ENCODE assay signal across 23 mouse cellular contexts in genomic region chr3:58521361-58521760, GRCm38 (mm10). TPM values are rescaled to one million over a fixed set of nuclear protein-coding genes. Genes with fewer than 3 reads are reported as not detected.
DNase-seq lines count a peak whose midpoint lies in the region; TF ChIP-seq lines count a peak whose summit lies in the region.
"Had no signal": no experiment of that assay in that cellular context is flagged by ENCODE, and none has a peak within 500 bp of the region (broad histone marks: within the 10 kb centered on the region; RNA-seq: fewer than 3 reads in every experiment).

No protein-coding gene starts in this region.

- peak overlapping the region; percentile 57; the same call in 1 of the 2 replicates for H3K27ac ChIP-seq in spleen, adult 2 months (ENCODE audit: insufficient read depth, low read length)
- peak overlapping the region; percentile 58 for H3K27ac ChIP-seq in CH12.LX (ENCODE audit: insufficient read depth, low read depth)
- H3K27ac ChIP-seq: embryonic facial prominence, embryonic 13.5 days; embryonic facial prominence, embryonic 15.5 days; forebrain, embryonic 10.5 days; forebrain, embryonic 12.5 days had no signal

- no peak for TF ChIP-seq EP300 in CH12.LX (IDR thresholded peaks at IDR 0.05; ENCODE audit: low read length)

- H3K36me3 ChIP-seq in spleen, adult 2 months (ENCODE audit: control insufficient read depth, insufficient read depth, low read length), result peaks cover 23% of the 10 kb centered on the region
- H3K36me3 ChIP-seq in CH12.LX (replicated peaks in 1 of 2; ENCODE audit: control insufficient read depth in 1 of 2, insufficient read depth in 1 of 2, low read length in 1 of 2), result peaks cover 26 to 41% of the 10 kb centered on the region in 2 experiments
- H3K36me3 ChIP-seq in splenic B cell, adult 2 months (ENCODE audit: control insufficient read depth, insufficient read depth, low read length, poor library complexity, severe bottlenecking), result peaks cover 23% of the 10 kb centered on the region

- peak overlapping the region; percentile 100 for H3K9ac ChIP-seq in CH12.LX (ENCODE audit: insufficient read depth, low read depth)
- H3K9ac ChIP-seq: embryonic facial prominence, embryonic 13.5 days; embryonic facial prominence, embryonic 15.5 days; forebrain, embryonic 12.5 days had no signal

- 80% methylated on average over 2 of the region's 2 CpGs for WGBS in spleen, adult 2 months

- no peak for TF ChIP-seq CTCF in spleen, adult 2 months (IDR thresholded peaks at IDR 0.05; ENCODE audit: extremely low read depth, insufficient read depth, insufficient read length, insufficient replicate concordance)
- TF ChIP-seq CTCF in CH12.LX (conservative IDR thresholded peaks at IDR 0.05 in 1 of 2, IDR thresholded peaks at IDR 0.05 in 1 of 2; ENCODE audit: low read depth in 2 of 2, low read length in 2 of 2), result no peak

- no peak for TF ChIP-seq RAD21 in CH12.LX (IDR thresholded peaks at IDR 0.05; ENCODE audit: low read depth, low read length)

- H3K27me3 ChIP-seq in spleen, adult 2 months (ENCODE audit: control insufficient read depth, insufficient read depth, low read length), result no peaks in the 10 kb centered on the region
- H3K27me3 ChIP-seq in CH12.LX (replicated peaks), result no peaks in the 10 kb centered on the region
- H3K27me3 ChIP-seq in splenic B cell, adult 2 months (ENCODE audit: control insufficient read depth, insufficient read depth, low read length, poor library complexity, severe bottlenecking), result no peaks in the 10 kb centered on the region
- H3K27me3 ChIP-seq: embryonic facial prominence, embryonic 13.5 days; embryonic facial prominence, embryonic 15.5 days; forebrain, embryonic 12.5 days; Patski had no signal

- in situ Hi-C loops in CH12.LX (cut with MboI; ENCODE audit: low pct_ligation_motif_present, low pct_unique_long_range_greater_than_20kb, low sequenced_read_pairs), result no loop called here

- H3K9me3 ChIP-seq in CH12.LX (replicated peaks; ENCODE audit: low read length), result no peaks in the 10 kb centered on the region
- H3K9me3 ChIP-seq: embryonic facial prominence, embryonic 13.5 days; embryonic facial prominence, embryonic 15.5 days; forebrain, embryonic 10.5 days; forebrain, embryonic 12.5 days; G1E had no signal

- DNase-seq in spleen, adult 2 months (ENCODE audit: low read depth in 1 of 2, low spot score in 2 of 2), result no peak
- DNase-seq in spleen, postnatal 36 days (ENCODE audit: low spot score in 2 of 2), result no peak
- DNase-seq in CH12.LX (ENCODE audit: extremely low read depth), result peak; percentile 67
- DNase-seq in splenic B cell, adult 2 months (ENCODE audit: low read depth, low spot score), result peak; percentile 59
- DNase-seq in frontal cortex, postnatal 36 days (ENCODE audit: low spot score in 2 of 2), result no peak
- no peak for DNase-seq in layer of hippocampus, adult 11-12 months (ENCODE audit: low spot score)
- DNase-seq: adrenal gland, adult 8-10 months; adrenal gland, postnatal 14 days; adrenal gland, postnatal 36 days; cerebellum, adult 11 months; cerebellum, adult 18-20 months; cerebellum, adult 8-10 months; cerebellum, adult 9-11 months; cerebellum, postnatal 14 days; cerebellum, postnatal 36 days; embryo, embryonic 11 days had no signal

- no peak for TF ChIP-seq POLR2A in spleen, adult 2 months (IDR thresholded peaks at IDR 0.05; ENCODE audit: low read depth, low read length)
- peak; percentile 28; the same call in 1 of the 2 replicates for TF ChIP-seq POLR2A in CH12.LX (IDR thresholded peaks at IDR 0.05; ENCODE audit: low read depth, low read length)

- peaks cover 16% of the 10 kb centered on the region; the same call in 1 of the 2 replicates for H3K4me1 ChIP-seq in spleen, adult 2 months (ENCODE audit: control insufficient read depth, insufficient read depth, insufficient read length)
- H3K4me1 ChIP-seq in CH12.LX (ENCODE audit: control insufficient read depth in 1 of 2, insufficient read depth in 2 of 2), result peaks cover 0 to 22% of the 10 kb centered on the region in 2 experiments; a peak in 2 of 4 replicates

- dilution Hi-C loops in CH12.LX (cut with MboI; ENCODE audit: extremely low pct_ligation_motif_present, extremely low pct_unique_long_range_greater_than_20kb, low sequenced_read_pairs), result no loop called here

- H3K4me3 ChIP-seq in spleen, adult 2 months (ENCODE audit: extremely low read depth, insufficient read depth, insufficient read length), result no peak overlapping the region
- peak overlapping the region in 2 of 3 experiments; percentile 91 to 96 for H3K4me3 ChIP-seq in CH12.LX (replicated peaks in 1 of 3; ENCODE audit: low read depth in 2 of 3, low read length in 2 of 3, poor library complexity in 1 of 3)
- H3K4me3 ChIP-seq: embryonic facial prominence, embryonic 13.5 days; embryonic facial prominence, embryonic 15.5 days; erythroblast, embryonic 14.5 days; forebrain, embryonic 10.5 days; forebrain, embryonic 12.5 days had no signal

- peak overlapping the region; percentile 96 for H3K4me2 ChIP-seq in CH12.LX (ENCODE audit: insufficient read depth, low read depth, poor library complexity, severe bottlenecking)
- H3K4me2 ChIP-seq: embryonic facial prominence, embryonic 13.5 days; embryonic facial prominence, embryonic 15.5 days; forebrain, embryonic 12.5 days had no signal

- peaks cover 60% of the 10 kb centered on the region for H3K79me2 ChIP-seq in CH12.LX (replicated peaks; ENCODE audit: control insufficient read depth, extremely low read depth, insufficient read depth, poor library complexity, severe bottlenecking)

TF ChIP-seq in CH12.LX, 34 proteins besides CTCF, POLR2A, EP300 and RAD21:
- TF ChIP-seq JUN (IDR thresholded peaks at IDR 0.05; ENCODE audit: insufficient read depth, low read depth, low read length) (no peak), PAX5 (IDR thresholded peaks at IDR 0.05; ENCODE audit: low read length) (no peak), TCF12 (IDR thresholded peaks at IDR 0.05; ENCODE audit: low read depth, low read length) (peak; percentile 11; the same call in 1 of the 2 replicates), UBTF (IDR thresholded peaks at IDR 0.05; ENCODE audit: low read depth, low read length) (no peak)
TF ChIP-seq in CH12.LX: peak in this region for 1.

RNA-seq across cellular contexts. Expression of gene Eif2a, which starts 4.3 kb away (rescaled TPM):
- 3.3 and 3.4 TPM in 2 replicates for polyA plus RNA-seq in spleen, adult 2 months (2012; rRNA removed)
- 107 and 119 TPM in 2 replicates for total RNA-seq in CH12.LX (2012; rRNA removed)
- total RNA-seq in CH12.LX (2014; rRNA removed), result 215 and 241 TPM in 2 replicates
- polyA plus RNA-seq in CH12.LX (2012; ENCODE audit: insufficient read length, low read depth), result 116 and 117 TPM in 2 replicates

RNA-seq across cellular contexts. Expression of gene Serp1, which starts 4.3 kb away (rescaled TPM):
- polyA plus RNA-seq in spleen, adult 2 months (2012; rRNA removed), result 57.9 and 90.7 TPM in 2 replicates
- total RNA-seq in CH12.LX (2012; rRNA removed) (210 and 219 TPM in 2 replicates), CH12.LX (2014; rRNA removed) (470 and 509 TPM in 2 replicates)
- 252 and 298 TPM in 2 replicates for polyA plus RNA-seq in CH12.LX (2012; ENCODE audit: insufficient read length, low read depth)

RNA-seq across cellular contexts. Expression of gene Selenot, which starts 55.1 kb away (rescaled TPM):
- polyA plus RNA-seq in spleen, adult 2 months (2012; rRNA removed), result 22.0 and 22.7 TPM in 2 replicates
- total RNA-seq in CH12.LX (2012; rRNA removed) (63.6 and 76.6 TPM in 2 replicates), CH12.LX (2014; rRNA removed) (254 and 283 TPM in 2 replicates)
- 134 and 157 TPM in 2 replicates for polyA plus RNA-seq in CH12.LX (2012; ENCODE audit: insufficient read length, low read depth)

Comparison
In these comparisons a context has a peak if more than half of its experiments do, and no peak if none do; other contexts are left out.
1. DNase-seq: peak in CH12.LX (single experiment) and splenic B cell, adult 2 months (single experiment); none in spleen, adult 2 months (0 of 2), spleen, postnatal 36 days (0 of 2), frontal cortex, postnatal 36 days (0 of 2) and layer of hippocampus, adult 11-12 months (single experiment).
2. RNA of gene Eif2a, which starts 4.3 kb away (polyA plus RNA-seq): 116 to 117 TPM in CH12.LX; 3.3 to 3.4 TPM in spleen, adult 2 months; every median in the first group is over 10 times any median in the second.